Mouse (Mus musculus) central nervous system, embryonic 11.5 days (tissue): ENCODE results near the gene Cd47. TPM values are rescaled to one million over a fixed set of nuclear protein-coding genes. Genes with fewer than 3 reads are reported as not detected.

ENCODE experiments used
- polyA plus RNA-seq: library from polyadenylated mRNA; depleted of rRNA; stranded (reverse); fragments of >200 nt; gene quantifications from 2 replicates; pipeline ENCODE4 v1.2.3, GENCODE M21; 2012; rRNA removed

The Cd47 gene
- 19.4 and 28.6 TPM in 2 replicates for polyA plus RNA-seq

GRCm38 (mm10) chr16:49799597-49800561 lies at the start of gene Cd47:
Gene Cd47 (plus strand): TSS chr16:49800533.

Other genes with a start within 250 kb of the Cd47 start
- gene Ift57, start 101.3 kb upstream of the Cd47 start, polyA plus RNA-seq, result 21.2 and 22.4 TPM in 2 replicates